Mouse (Mus musculus) heart, adult 2 months (tissue): ENCODE measurements around the gene Sde2.

ENCODE experiments used
- CTCF ChIP-seq: fragments of 200-600 bp; IDR thresholded peaks from 2 replicates; pipeline ENCODE4 v1.8.1; 2022; ENCODE audit warnings: antibody characterized with exemption, mild to moderate bottlenecking, moderate library complexity
- EP300 ChIP-seq: fragments of 200-500 bp; IDR thresholded peaks from 2 replicates; pipeline ENCODE4 v1.6.1; 2011; ENCODE audit warnings: low read depth, low read length, control low read depth; ENCODE audit not compliant: insufficient read depth
- POLR2A ChIP-seq: fragments of 200-500 bp; IDR thresholded peaks from 2 replicates; pipeline ENCODE4 v1.6.1; 2011; ENCODE audit warnings: mild to moderate bottlenecking, low read depth, low read length, control low read depth; ENCODE audit not compliant: insufficient read depth

DNA sequence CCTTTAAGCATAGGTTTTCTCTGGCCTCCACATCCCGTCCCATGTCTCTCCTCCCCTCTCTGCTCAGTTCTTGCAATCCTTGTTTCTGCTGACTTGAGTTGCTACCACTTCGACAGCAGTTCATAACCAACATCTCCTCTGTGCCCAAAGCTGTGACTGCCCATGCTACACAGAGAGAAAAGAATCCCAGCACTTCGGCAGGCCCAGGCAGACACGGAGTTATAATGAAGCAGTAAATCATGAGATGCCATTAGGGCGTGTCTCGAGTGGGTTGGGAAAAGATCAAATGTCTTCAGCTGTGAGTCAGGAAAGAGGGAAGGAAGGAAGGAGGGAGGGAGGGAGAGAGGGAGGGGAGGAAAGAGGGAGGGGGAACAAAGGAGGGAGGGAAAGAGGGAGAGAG, 12.9 kb upstream of the Sde2 start:
- TF ChIP-seq POLR2A (no peak), EP300 (no peak), CTCF (no peak)
